Mouse (Mus musculus) C2C12 (cell line): ENCODE data around the gene March4.

Experiments used
- CTCF ChIP-seq: IDR thresholded peaks from one replicate; pipeline ENCODE4 v1.5.1; 2011; ENCODE audit not compliant: control insufficient read depth, insufficient read depth, insufficient read length
- MYOD1 ChIP-seq: IDR thresholded peaks from one replicate; pipeline ENCODE4 v1.6.1; 2011; ENCODE audit warnings: low read depth; ENCODE audit not compliant: control insufficient read depth, insufficient read length
- USF1 ChIP-seq: IDR thresholded peaks from one replicate; pipeline ENCODE4 v1.6.1; 2011; ENCODE audit warnings: low read depth, mild to moderate bottlenecking, control low read depth, moderate library complexity

DNA sequence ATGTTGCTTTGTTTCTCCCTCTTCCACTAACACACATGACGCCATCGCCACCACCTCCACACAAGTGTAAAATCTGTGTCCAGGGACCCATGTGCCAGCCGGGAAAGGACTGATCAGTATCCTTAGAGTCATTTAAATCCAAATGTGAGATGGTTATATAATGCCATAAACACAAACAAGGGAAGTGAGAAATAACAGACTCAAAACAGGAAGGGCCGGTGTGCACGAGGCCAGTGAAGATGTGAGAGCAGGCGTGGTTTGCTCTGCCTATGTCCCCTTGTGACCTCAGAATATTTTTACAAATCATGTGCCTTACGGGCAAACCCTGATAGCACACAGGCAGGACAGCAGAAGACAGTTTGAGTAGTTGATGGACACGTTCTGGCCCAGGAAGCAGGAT, 123.5 kb downstream of the March4 start:
- TF ChIP-seq CTCF (no peak), MYOD1 (no peak), USF1 (no peak)
